Mouse (Mus musculus): ENCODE measurements around the gene Rgs19. TPM values are rescaled to one million over a fixed set of nuclear protein-coding genes. Genes with fewer than 3 reads are reported as not detected.

Gene Rgs19
- polyA plus RNA-seq, 1 experiment from 2014 or later = 19.0 TPM

GRCm38 (mm10) chr2:181689466-181690160 is 4.2 kb downstream of the Rgs19 start:
- no peak overlapping the region for H3K9ac ChIP-seq (ENCODE audit: low read depth, low read length)
- H3K36me3 ChIP-seq (ENCODE audit: control insufficient read depth, insufficient read depth) = no peaks in the 10 kb centered on the region
- H3K9me3 ChIP-seq (replicated peaks; ENCODE audit: control insufficient read depth, low read length) = no peaks in the 10 kb centered on the region
- ATAC-seq (ENCODE audit: low read depth) = no peak
- no peak overlapping the region for H3K27ac ChIP-seq (ENCODE audit: low read length)
- H3K4me3 ChIP-seq (ENCODE audit: low read depth, low read length) = no peak overlapping the region
- H3K27me3 ChIP-seq (ENCODE audit: control insufficient read depth, insufficient read depth, low read depth, low read length) = peaks cover 8% of the 10 kb centered on the region
- H3K4me2 ChIP-seq (ENCODE audit: low read depth, low read length) = no peak overlapping the region
- 72% methylated on average over 10 of the region's 10 CpGs for WGBS (ENCODE audit: insufficient replicate concordance)
- H3K4me1 ChIP-seq (ENCODE audit: control insufficient read depth, low read depth, low read length) = no peaks in the 10 kb centered on the region; the same call in 1 of the 2 replicates

GRCm38 (mm10) chr2:181687586-181687985 is 6.2 kb downstream of the Rgs19 start:
- Histone ChIP-seq H3K4me2 (ENCODE audit: low read depth, low read length) (no peak overlapping the region), H3K9me3 (replicated peaks; ENCODE audit: control insufficient read depth, low read length) (no peaks in the 10 kb centered on the region), H3K27me3 (ENCODE audit: control insufficient read depth, insufficient read depth, low read depth, low read length) (no peaks in the 10 kb centered on the region), H3K9ac (ENCODE audit: low read depth, low read length) (no peak overlapping the region), H3K4me3 (ENCODE audit: low read depth, low read length) (no peak overlapping the region), H3K36me3 (ENCODE audit: control insufficient read depth, insufficient read depth) (no peaks in the 10 kb centered on the region), H3K27ac (ENCODE audit: low read length) (no peak overlapping the region), H3K4me1 (ENCODE audit: control insufficient read depth, low read depth, low read length) (no peaks in the 10 kb centered on the region)
- WGBS (ENCODE audit: insufficient replicate concordance) = 77% methylated on average over 8 of the region's 8 CpGs
- ATAC-seq (ENCODE audit: low read depth) = no peak

- H3K9me3 ChIP-seq (replicated peaks; ENCODE audit: control insufficient read depth, low read length) = no peaks in the 10 kb centered on the region
- H3K9ac ChIP-seq (ENCODE audit: low read depth, low read length) = no peak overlapping the region
- 61% methylated on average over 4 of the region's 4 CpGs for WGBS (ENCODE audit: insufficient replicate concordance)
- H3K4me3 ChIP-seq (ENCODE audit: low read depth, low read length) = no peak overlapping the region
- H3K36me3 ChIP-seq (ENCODE audit: control insufficient read depth, insufficient read depth) = no peaks in the 10 kb centered on the region
- peaks cover 3% of the 10 kb centered on the region for H3K4me1 ChIP-seq (ENCODE audit: control insufficient read depth, low read depth, low read length)
- no peak for ATAC-seq (ENCODE audit: low read depth)
- H3K4me2 ChIP-seq (ENCODE audit: low read depth, low read length) = no peak overlapping the region
- H3K27me3 ChIP-seq (ENCODE audit: control insufficient read depth, insufficient read depth, low read depth, low read length) = peaks cover 6% of the 10 kb centered on the region; the same call in 1 of the 2 replicates
- no peak overlapping the region for H3K27ac ChIP-seq (ENCODE audit: low read length)
Measured at GRCm38 (mm10) chr2:181685686-181686085, 8.1 kb downstream of the Rgs19 start.

- WGBS (ENCODE audit: insufficient replicate concordance) = 22% methylated on average over 1 of the region's 1 CpGs
- no peaks in the 10 kb centered on the region for H3K9me3 ChIP-seq (replicated peaks; ENCODE audit: control insufficient read depth, low read length)
- H3K4me3 ChIP-seq (ENCODE audit: low read depth, low read length) = no peak overlapping the region
- H3K9ac ChIP-seq (ENCODE audit: low read depth, low read length) = no peak overlapping the region
- H3K36me3 ChIP-seq (ENCODE audit: control insufficient read depth, insufficient read depth) = no peaks in the 10 kb centered on the region
- ATAC-seq (ENCODE audit: low read depth) = no peak
- H3K27me3 ChIP-seq (ENCODE audit: control insufficient read depth, insufficient read depth, low read depth, low read length) = peaks cover 10% of the 10 kb centered on the region; the same call in 1 of the 2 replicates
- no peak overlapping the region for H3K4me2 ChIP-seq (ENCODE audit: low read depth, low read length)
- peaks cover 5% of the 10 kb centered on the region for H3K4me1 ChIP-seq (ENCODE audit: control insufficient read depth, low read depth, low read length)
- no peak overlapping the region for H3K27ac ChIP-seq (ENCODE audit: low read length)
Measured at GRCm38 (mm10) chr2:181684713-181685112, 9.1 kb downstream of the Rgs19 start.

GRCm38 (mm10) chr2:181683381-181683780 is 10.4 kb downstream of the Rgs19 start:
- Histone ChIP-seq H3K4me2 (ENCODE audit: low read depth, low read length) (no peak overlapping the region), H3K4me3 (ENCODE audit: low read depth, low read length) (no peak overlapping the region), H3K4me1 (ENCODE audit: control insufficient read depth, low read depth, low read length) (peaks cover 5% of the 10 kb centered on the region), H3K9ac (ENCODE audit: low read depth, low read length) (no peak overlapping the region), H3K36me3 (ENCODE audit: control insufficient read depth, insufficient read depth) (no peaks in the 10 kb centered on the region), H3K27ac (ENCODE audit: low read length) (no peak overlapping the region), H3K9me3 (replicated peaks; ENCODE audit: control insufficient read depth, low read length) (no peaks in the 10 kb centered on the region), H3K27me3 (ENCODE audit: control insufficient read depth, insufficient read depth, low read depth, low read length) (peaks cover 10% of the 10 kb centered on the region; the same call in 1 of the 2 replicates)
- WGBS (ENCODE audit: insufficient replicate concordance) = 66% methylated on average over 4 of the region's 4 CpGs
- ATAC-seq (ENCODE audit: low read depth) = no peak

GRCm38 (mm10) chr2:181681978-181682377 is 11.8 kb downstream of the Rgs19 start:
- Histone ChIP-seq H3K36me3 (ENCODE audit: control insufficient read depth, insufficient read depth) (no peaks in the 10 kb centered on the region), H3K4me1 (ENCODE audit: control insufficient read depth, low read depth, low read length) (peaks cover 5% of the 10 kb centered on the region), H3K4me3 (ENCODE audit: low read depth, low read length) (no peak overlapping the region), H3K9me3 (replicated peaks; ENCODE audit: control insufficient read depth, low read length) (no peaks in the 10 kb centered on the region), H3K4me2 (ENCODE audit: low read depth, low read length) (no peak overlapping the region), H3K27ac (ENCODE audit: low read length) (no peak overlapping the region), H3K9ac (ENCODE audit: low read depth, low read length) (no peak overlapping the region), H3K27me3 (ENCODE audit: control insufficient read depth, insufficient read depth, low read depth, low read length) (peaks cover 10% of the 10 kb centered on the region; the same call in 1 of the 2 replicates)
- no peak for ATAC-seq (ENCODE audit: low read depth)
- WGBS (ENCODE audit: insufficient replicate concordance) = 50% methylated on average over 1 of the region's 1 CpGs

- H3K27me3 ChIP-seq (ENCODE audit: control insufficient read depth, insufficient read depth, low read depth, low read length) = peaks cover 10% of the 10 kb centered on the region; the same call in 1 of the 2 replicates
- 0 out of 2 replicates have a peak, but pooled peaks have one; percentile 9 for ATAC-seq (ENCODE audit: low read depth)
- H3K36me3 ChIP-seq (ENCODE audit: control insufficient read depth, insufficient read depth) = no peaks in the 10 kb centered on the region
- H3K27ac ChIP-seq (ENCODE audit: low read length) = no peak overlapping the region
- peak overlapping the region; percentile 73 for H3K4me2 ChIP-seq (ENCODE audit: low read depth, low read length)
- peak overlapping the region; percentile 65 for H3K4me3 ChIP-seq (ENCODE audit: low read depth, low read length)
- H3K9me3 ChIP-seq (replicated peaks; ENCODE audit: control insufficient read depth, low read length) = no peaks in the 10 kb centered on the region
- H3K9ac ChIP-seq (ENCODE audit: low read depth, low read length) = peak overlapping the region; percentile 53
- H3K4me1 ChIP-seq (ENCODE audit: control insufficient read depth, low read depth, low read length) = peaks cover 6% of the 10 kb centered on the region
- 14% methylated on average over 7 of the region's 7 CpGs for WGBS (ENCODE audit: insufficient replicate concordance)
Measured at GRCm38 (mm10) chr2:181680716-181681117, 13.1 kb downstream of the Rgs19 start.

- H3K27me3 ChIP-seq (ENCODE audit: control insufficient read depth, insufficient read depth, low read depth, low read length) = peaks cover 10% of the 10 kb centered on the region; the same call in 1 of the 2 replicates
- no peak within 1 kb of the TSS for H3K27ac ChIP-seq (ENCODE audit: low read length)
- ATAC-seq (ENCODE audit: low read depth) = peak; percentile 33
- H3K9ac ChIP-seq (ENCODE audit: low read depth, low read length) = peak within 1 kb of the TSS; percentile 53
- peaks cover 8% of the 10 kb centered on the region for H3K4me1 ChIP-seq (ENCODE audit: control insufficient read depth, low read depth, low read length)
- peak within 1 kb of the TSS; percentile 73 for H3K4me2 ChIP-seq (ENCODE audit: low read depth, low read length)
- H3K36me3 ChIP-seq (ENCODE audit: control insufficient read depth, insufficient read depth) = no peaks in the 10 kb centered on the region
- WGBS (ENCODE audit: insufficient replicate concordance) = under 1% methylated on average over 69 of the region's 69 CpGs
- peak within 1 kb of the TSS; percentile 65 for H3K4me3 ChIP-seq (ENCODE audit: low read depth, low read length)
- H3K9me3 ChIP-seq (replicated peaks; ENCODE audit: control insufficient read depth, low read length) = no peaks in the 10 kb centered on the region
Measured at GRCm38 (mm10) chr2:181679951-181680715, 13.6 kb downstream of the Rgs19 start, which contains the start of gene Tcea2. TSS of gene Tcea2 (plus strand) at chr2:181680310.

- Histone ChIP-seq H3K27ac (ENCODE audit: low read length) (no peak overlapping the region), H3K9ac (ENCODE audit: low read depth, low read length) (no peak overlapping the region), H3K27me3 (ENCODE audit: control insufficient read depth, insufficient read depth, low read depth, low read length) (peaks cover 18% of the 10 kb centered on the region), H3K36me3 (ENCODE audit: control insufficient read depth, insufficient read depth) (no peaks in the 10 kb centered on the region), H3K4me3 (ENCODE audit: low read depth, low read length) (no peak overlapping the region), H3K4me2 (ENCODE audit: low read depth, low read length) (no peak overlapping the region), H3K4me1 (ENCODE audit: control insufficient read depth, low read depth, low read length) (peaks cover 8% of the 10 kb centered on the region), H3K9me3 (replicated peaks; ENCODE audit: control insufficient read depth, low read length) (no peaks in the 10 kb centered on the region)
- ATAC-seq (ENCODE audit: low read depth) = peak; percentile 58
- WGBS (ENCODE audit: insufficient replicate concordance) = 41% methylated on average over 1 of the region's 1 CpGs
Measured at GRCm38 (mm10) chr2:181678780-181679179, 15.0 kb downstream of the Rgs19 start.

Data from liver, embryonic 16.5 days (tissue).